Mouse (Mus musculus): Measurements from ENCODE around the gene Specc1.
A peak's percentile ranks its signal among the peaks of the same experiment; 100 is the strongest.

The Specc1 gene

GRCm38 (mm10) chr11:62018315-62019205 lies 62.0 kb downstream of the Specc1 start:
- DNase-seq, result no peak

- DNase-seq, result no peak
Measured at GRCm38 (mm10) chr11:62019857-62020256, 63.3 kb downstream of the Specc1 start.

GRCm38 (mm10) chr11:62020898-62021297 lies 64.3 kb downstream of the Specc1 start:
- no peak for DNase-seq

GRCm38 (mm10) chr11:62022105-62022504 lies 65.5 kb downstream of the Specc1 start:
- no peak for DNase-seq

- DNase-seq, result no peak
Measured at GRCm38 (mm10) chr11:62022718-62023493, 66.3 kb downstream of the Specc1 start.

- DNase-seq, result no peak
Measured at GRCm38 (mm10) chr11:62023494-62024233, 67.1 kb downstream of the Specc1 start.

- peak; percentile 57 for DNase-seq
Measured at GRCm38 (mm10) chr11:62024234-62024601, 67.7 kb downstream of the Specc1 start.

- DNase-seq, result no peak
Measured at GRCm38 (mm10) chr11:62024952-62025351, 68.4 kb downstream of the Specc1 start.

- DNase-seq, result no peak
Measured at GRCm38 (mm10) chr11:62025770-62026169, 69.2 kb downstream of the Specc1 start.

- DNase-seq, result no peak
Measured at GRCm38 (mm10) chr11:62026345-62026815, 69.8 kb downstream of the Specc1 start.

GRCm38 (mm10) chr11:62027271-62027670 lies 70.7 kb downstream of the Specc1 start:
- DNase-seq, result peak; percentile 30

- no peak for DNase-seq
Measured at GRCm38 (mm10) chr11:62027705-62028104, 71.1 kb downstream of the Specc1 start.

- DNase-seq, result no peak
Measured at GRCm38 (mm10) chr11:62029171-62029570, 72.6 kb downstream of the Specc1 start.

GRCm38 (mm10) chr11:62034564-62034963 lies 78.0 kb downstream of the Specc1 start:
- DNase-seq, result no peak

GRCm38 (mm10) chr11:62035220-62035619 lies 78.7 kb downstream of the Specc1 start:
- DNase-seq, result no peak

- DNase-seq, result no peak
Measured at GRCm38 (mm10) chr11:62040122-62040521, 83.6 kb downstream of the Specc1 start.

GRCm38 (mm10) chr11:62044627-62045026 lies 88.1 kb downstream of the Specc1 start:
- peak; percentile 55 for DNase-seq

GRCm38 (mm10) chr11:62045964-62046363 lies 89.4 kb downstream of the Specc1 start:
- no peak for DNase-seq

- DNase-seq, result peak; percentile 82
Measured at GRCm38 (mm10) chr11:62047817-62048640, 91.5 kb downstream of the Specc1 start.

GRCm38 (mm10) chr11:62049170-62049569 lies 92.6 kb downstream of the Specc1 start:
- DNase-seq, result no peak

- peak; percentile 55 for DNase-seq
Measured at GRCm38 (mm10) chr11:62050356-62051330, 94.1 kb downstream of the Specc1 start.
